Comparison of ENCODE assay signal across 16 mouse cellular contexts in genomic region chr4:53859944-53860343, GRCm38 (mm10). TPM values are rescaled to one million over a fixed set of nuclear protein-coding genes. Genes with fewer than 3 reads are reported as not detected.
DNase-seq lines count a peak whose midpoint lies in the region; ATAC-seq and TF ChIP-seq lines count a peak whose summit lies in the region.
"Had no signal": no experiment of that assay in that cellular context is flagged by ENCODE, and none has a peak within 500 bp of the region (broad histone marks: within the 10 kb centered on the region; RNA-seq: fewer than 3 reads in every experiment).

No protein-coding gene starts in this region.

- no peak for TF ChIP-seq RAD21 in CH12.LX (IDR thresholded peaks at IDR 0.05; ENCODE audit: low read depth, low read length)

- TF ChIP-seq POLR2A in heart, adult 2 months (IDR thresholded peaks at IDR 0.05; ENCODE audit: insufficient read depth, low read depth, low read length) = no peak
- no peak for TF ChIP-seq POLR2A in CH12.LX (IDR thresholded peaks at IDR 0.05; ENCODE audit: low read depth, low read length)

- no peaks in the 10 kb centered on the region for H3K4me1 ChIP-seq in heart, embryonic 13.5 days
- H3K4me1 ChIP-seq in heart, adult 2 months (ENCODE audit: control insufficient read depth, insufficient read depth, low read length) = no peaks in the 10 kb centered on the region
- peaks cover 0 to 3% of the 10 kb centered on the region in 2 experiments; a peak in 2 of 4 replicates for H3K4me1 ChIP-seq in CH12.LX (ENCODE audit: control insufficient read depth in 1 of 2, insufficient read depth in 2 of 2)
- H3K4me1 ChIP-seq in stomach, postnatal 0 days (replicated peaks; ENCODE audit: control insufficient read depth, insufficient read depth) = no peaks in the 10 kb centered on the region
- H3K4me1 ChIP-seq: forebrain, embryonic 12.5 days had no signal

- DNase-seq in heart, adult 2 months = no peak
- peak; percentile 86 for DNase-seq in CH12.LX (ENCODE audit: extremely low read depth)
- peak; percentile 25 for DNase-seq in c-Kit-positive CD71-negative TER-119-negative erythroid progenitor cells, embryonic 14.5 days (ENCODE audit: low read depth)
- DNase-seq in Muller cell, postnatal 12 days (ENCODE audit: inconsistent ontology term) = no peak
- DNase-seq in stomach, postnatal 0 days (ENCODE audit: low spot score) = no peak
- DNase-seq: adrenal gland, adult 2 months; cerebellum, postnatal 25 days; kidney, adult 8-10 months; lung, adult 2 months; midbrain, embryonic 14.5 days; right cerebral cortex, adult 18-20 months had no signal

- H3K4me2 ChIP-seq in heart, embryonic 13.5 days = peak overlapping the region; percentile 30; the same call in 1 of the 2 replicates
- peak overlapping the region; percentile 10; the same call in 1 of the 2 replicates for H3K4me2 ChIP-seq in CH12.LX (ENCODE audit: insufficient read depth, low read depth, poor library complexity, severe bottlenecking)
- H3K4me2 ChIP-seq in stomach, postnatal 0 days (replicated peaks; ENCODE audit: low read depth) = no peak overlapping the region
- H3K4me2 ChIP-seq: forebrain, embryonic 12.5 days; heart, embryonic 11.5 days had no signal

- no peak for TF ChIP-seq EP300 in heart, adult 2 months (IDR thresholded peaks at IDR 0.05; ENCODE audit: insufficient read depth, low read depth, low read length)
- peak; percentile 69 for TF ChIP-seq EP300 in CH12.LX (IDR thresholded peaks at IDR 0.05; ENCODE audit: low read length)
- no peak for TF ChIP-seq EP300 in stomach, postnatal 0 days (optimal IDR thresholded peaks at IDR 0.05)

- no peak overlapping the region for H3K4me3 ChIP-seq in heart, embryonic 13.5 days
- H3K4me3 ChIP-seq in heart, adult 2 months = no peak overlapping the region
- peak overlapping the region in 1 of 3 experiments; percentile 24 for H3K4me3 ChIP-seq in CH12.LX (replicated peaks in 1 of 3; ENCODE audit: low read depth in 2 of 3, low read length in 2 of 3, poor library complexity in 1 of 3)
- peak overlapping the region; percentile 13; the same call in 1 of the 2 replicates for H3K4me3 ChIP-seq in macrophage (ENCODE audit: inconsistent target)
- H3K4me3 ChIP-seq in stomach, postnatal 0 days (ENCODE audit: low read depth, low read length) = no peak overlapping the region
- H3K4me3 ChIP-seq: forebrain, embryonic 12.5 days had no signal

- TF ChIP-seq CTCF in heart, adult 2 months (IDR thresholded peaks at IDR 0.05) = no peak
- no peak for TF ChIP-seq CTCF in CH12.LX (conservative IDR thresholded peaks at IDR 0.05 in 1 of 2, IDR thresholded peaks at IDR 0.05 in 1 of 2; ENCODE audit: low read depth in 2 of 2, low read length in 2 of 2)
- no peak for TF ChIP-seq CTCF in stomach, postnatal 0 days (IDR thresholded peaks at IDR 0.05; ENCODE audit: low read depth)

- intact Hi-C loops in heart, adult 2 months (cut with DNase I) = no loop called here

- peaks cover 7% of the 10 kb centered on the region for H3K36me3 ChIP-seq in heart, embryonic 13.5 days
- no peaks in the 10 kb centered on the region for H3K36me3 ChIP-seq in heart, adult 2 months (ENCODE audit: control insufficient read depth, insufficient read depth, low read length)
- H3K36me3 ChIP-seq in CH12.LX (replicated peaks in 1 of 2; ENCODE audit: control insufficient read depth in 1 of 2, insufficient read depth in 1 of 2, low read length in 1 of 2) (peaks cover 0 to 16% of the 10 kb centered on the region in 2 experiments), macrophage (ENCODE audit: inconsistent target) (peaks cover 5% of the 10 kb centered on the region)
- peaks cover 3% of the 10 kb centered on the region; the same call in 1 of the 2 replicates for H3K36me3 ChIP-seq in stomach, postnatal 0 days (ENCODE audit: control insufficient read depth, insufficient read depth, low read length)

- no peaks in the 10 kb centered on the region for H3K79me2 ChIP-seq in heart, adult 2 months (replicated peaks; ENCODE audit: control insufficient read depth, insufficient read depth, low read length)
- H3K79me2 ChIP-seq in CH12.LX (replicated peaks; ENCODE audit: control insufficient read depth, extremely low read depth, insufficient read depth, poor library complexity, severe bottlenecking) (no peaks in the 10 kb centered on the region), macrophage (ENCODE audit: inconsistent target) (no peaks in the 10 kb centered on the region)

- no peaks in the 10 kb centered on the region for H3K9me3 ChIP-seq in heart, embryonic 13.5 days
- no peaks in the 10 kb centered on the region for H3K9me3 ChIP-seq in CH12.LX (replicated peaks; ENCODE audit: low read length)
- no peaks in the 10 kb centered on the region for H3K9me3 ChIP-seq in stomach, postnatal 0 days (ENCODE audit: control insufficient read depth, low read length)
- H3K9me3 ChIP-seq: forebrain, embryonic 12.5 days had no signal

- H3K9ac ChIP-seq in heart, embryonic 13.5 days = 0 out of 2 replicates have a peak overlapping the region, but pooled peaks have one; percentile 37
- no peak overlapping the region for H3K9ac ChIP-seq in heart, adult 2 months (ENCODE audit: low read depth, low read length)
- peak overlapping the region; percentile 3; the same call in 1 of the 2 replicates for H3K9ac ChIP-seq in CH12.LX (ENCODE audit: insufficient read depth, low read depth)
- H3K9ac ChIP-seq in stomach, postnatal 0 days (ENCODE audit: low read length) = no peak overlapping the region
- H3K9ac ChIP-seq: forebrain, embryonic 12.5 days had no signal

- 59% methylated on average over 18 of the region's 18 CpGs for WGBS in heart, embryonic 13.5 days
- WGBS in heart, adult 2 months = 65% methylated on average over 18 of the region's 18 CpGs
- 20% methylated on average over 18 of the region's 18 CpGs for WGBS in macrophage (ENCODE audit: missing documents)
- WGBS in stomach, postnatal 0 days = 67% methylated on average over 18 of the region's 18 CpGs

- dilution Hi-C loops in CH12.LX (cut with MboI; ENCODE audit: extremely low pct_ligation_motif_present, extremely low pct_unique_long_range_greater_than_20kb, low sequenced_read_pairs) = no loop called here

- no peak overlapping the region for H3K27ac ChIP-seq in heart, embryonic 13.5 days (replicated peaks)
- no peak overlapping the region for H3K27ac ChIP-seq in heart, adult 2 months
- no peak overlapping the region for H3K27ac ChIP-seq in CH12.LX (ENCODE audit: insufficient read depth, low read depth)
- H3K27ac ChIP-seq in macrophage = peak overlapping the region; percentile 54
- no peak overlapping the region for H3K27ac ChIP-seq in stomach, postnatal 0 days (replicated peaks)
- H3K27ac ChIP-seq: forebrain, embryonic 12.5 days had no signal

- in situ Hi-C loops in CH12.LX (cut with MboI; ENCODE audit: low pct_ligation_motif_present, low pct_unique_long_range_greater_than_20kb, low sequenced_read_pairs) = no loop called here

- H3K27me3 ChIP-seq in heart, embryonic 13.5 days (replicated peaks) = no peaks in the 10 kb centered on the region
- H3K27me3 ChIP-seq in heart, adult 2 months (ENCODE audit: control insufficient read depth, insufficient read depth, low read length) = no peaks in the 10 kb centered on the region
- H3K27me3 ChIP-seq in CH12.LX (replicated peaks) = no peaks in the 10 kb centered on the region
- H3K27me3 ChIP-seq in stomach, postnatal 0 days (ENCODE audit: control insufficient read depth, insufficient read depth, low read length) = no peaks in the 10 kb centered on the region
- H3K27me3 ChIP-seq: forebrain, embryonic 12.5 days had no signal

- no peak for ATAC-seq in heart, embryonic 13.5 days (ENCODE audit: extremely low read depth, insufficient number of reproducible peaks, low FRiP score, low TSS enrichment)
- ATAC-seq in erythroblast, adult 5-6 weeks (replicated peaks; ENCODE audit: low FRiP score, poor library complexity, severe bottlenecking) = no peak
- no peak for ATAC-seq in stomach, postnatal 0 days (ENCODE audit: low FRiP score, low TSS enrichment)

TF ChIP-seq in CH12.LX, 34 proteins besides CTCF, POLR2A, EP300 and RAD21:
- peak; percentile 47; the same call in 1 of the 2 replicates for TF ChIP-seq ELF1 (IDR thresholded peaks at IDR 0.05; ENCODE audit: low read depth, low read length)
- no peak for TF ChIP-seq NELFE (IDR thresholded peaks at IDR 0.05; ENCODE audit: low read depth, low read length)
- peak; percentile 87 for TF ChIP-seq BHLHE40 (IDR thresholded peaks at IDR 0.05; ENCODE audit: low read depth, low read length)

RNA-seq across cellular contexts. Expression of gene Tmem38b, which starts 34.1 kb away (rescaled TPM):
- 8.1 and 9.7 TPM in 2 replicates for polyA plus RNA-seq in heart, embryonic 13.5 days (2015; fragmentation: Nextera tagmentation; extraction: Ambion mirVana)
- 10 to 100 TPM; 23.7 to 29.0 TPM for total RNA-seq in heart, adult 2 months (2021)
- 5.9 and 10.5 TPM in 2 replicates for polyA plus RNA-seq in heart, adult 2 months (2012; rRNA removed)
- total RNA-seq in CH12.LX (2012; rRNA removed) (5.4 and 5.9 TPM in 2 replicates), CH12.LX (2014; rRNA removed) (10.5 and 10.6 TPM in 2 replicates)
- polyA plus RNA-seq in CH12.LX (2012; ENCODE audit: insufficient read length, low read depth) (9.7 and 10.8 TPM in 2 replicates), macrophage (2018) (14.8 to 24.8 TPM (median 19.4 TPM) in 3 replicates)
- 100 to 1,000 TPM in 4 of 26 experiments, 10 to 100 TPM in 22; 18.4 to 127 (median 40.2) TPM for total RNA-seq in macrophage (2018; cell fraction: chromatin; rRNA removed)
- total RNA-seq in macrophage (2018; cell fraction: cytosol; rRNA removed) = 10 to 100 TPM; 17.6 to 34.3 (median 21.6) TPM
- 100 to 1,000 TPM in 1 of 26 experiments, 10 to 100 TPM in 25; 30.7 to 102 (median 47.9) TPM for total RNA-seq in macrophage (2018; cell fraction: nucleus; rRNA removed)
- 9.2 and 10.9 TPM in 2 replicates for total RNA-seq in erythroblast, adult 5-6 weeks (2015; ENCODE audit: low replicate concordance)
- total RNA-seq in erythroblast, adult 5-6 weeks (2017; ENCODE audit: low replicate concordance) = 2.8 and 3.2 TPM in 2 replicates
- polyA plus RNA-seq in stomach, postnatal 0 days (2015; fragmentation: Nextera tagmentation; extraction: Ambion mirVana) = 10.5 and 10.8 TPM in 2 replicates

Comparison
In these comparisons a context has a peak if more than half of its experiments do, and no peak if none do; other contexts are left out.
1. H3K9ac ChIP-seq: peak in heart, embryonic 13.5 days (single experiment) and CH12.LX (single experiment); none in heart, adult 2 months (single experiment) and stomach, postnatal 0 days (single experiment).
2. DNase-seq: peak in CH12.LX (single experiment) and c-Kit-positive CD71-negative TER-119-negative erythroid progenitor cells, embryonic 14.5 days (single experiment); none in heart, adult 2 months (0 of 2), Muller cell, postnatal 12 days (single experiment) and stomach, postnatal 0 days (single experiment).